34 mouse cellular contexts compared by ENCODE assay signal in genomic region chr11:101568421-101568820, GRCm38 (mm10). TPM values are rescaled to one million over a fixed set of nuclear protein-coding genes. Genes with fewer than 3 reads are reported as not detected.
DNase-seq lines count a peak whose midpoint lies in the region; ATAC-seq and TF ChIP-seq lines count a peak whose summit lies in the region.
"Had no signal": no experiment of that assay in that cellular context is flagged by ENCODE, and none has a peak within 500 bp of the region (broad histone marks: within the 10 kb centered on the region; RNA-seq: fewer than 3 reads in every experiment).

No protein-coding gene starts in this region.

- 54% methylated on average over 3 of the region's 3 CpGs for WGBS in intestine, postnatal 0 days
- WGBS in limb, embryonic 10.5 days: 88% methylated on average over 3 of the region's 3 CpGs

- H3K27ac ChIP-seq in ES-E14 (ENCODE audit: insufficient read depth, low read depth, low read length, poor library complexity, severe bottlenecking): no peak overlapping the region; the same call in 1 of the 2 replicates
- H3K27ac ChIP-seq in intestine, postnatal 0 days (ENCODE audit: low read depth, low read length): peak overlapping the region; percentile 50; the same call in 1 of the 2 replicates
- H3K27ac ChIP-seq in limb, embryonic 10.5 days: no peak overlapping the region
- H3K27ac ChIP-seq: forebrain, embryonic 10.5 days; forebrain, embryonic 13.5 days; hindbrain, embryonic 12.5 days; hindbrain, embryonic 15.5 days had no signal

- peaks cover 55% of the 10 kb centered on the region for H3K36me3 ChIP-seq in ES-E14 (ENCODE audit: control insufficient read depth, insufficient read depth, low read length, poor library complexity, severe bottlenecking)
- H3K36me3 ChIP-seq in intestine, postnatal 0 days (ENCODE audit: control insufficient read depth, insufficient read depth): peaks cover 90% of the 10 kb centered on the region
- H3K36me3 ChIP-seq in limb, embryonic 10.5 days: peaks cover 98% of the 10 kb centered on the region

- H3K4me1 ChIP-seq in ES-E14 (ENCODE audit: control insufficient read depth in 2 of 2, insufficient read depth in 2 of 2, low read length in 2 of 2, poor library complexity in 1 of 2): peaks cover 2 to 3% of the 10 kb centered on the region in 2 experiments; a peak in 2 of 4 replicates
- H3K4me1 ChIP-seq in intestine, postnatal 0 days (replicated peaks; ENCODE audit: control insufficient read depth, insufficient read depth, low read length): no peaks in the 10 kb centered on the region
- H3K4me1 ChIP-seq in limb, embryonic 10.5 days: no peaks in the 10 kb centered on the region
- H3K4me1 ChIP-seq: forebrain, embryonic 10.5 days; forebrain, embryonic 13.5 days; hindbrain, embryonic 12.5 days; hindbrain, embryonic 15.5 days had no signal

- DNase-seq in ES-E14 (ENCODE audit: low read depth, low spot score) (peak; percentile 60), ZHBTc4 (ENCODE audit: low read depth, low spot score) (peak; percentile 89)
- DNase-seq in limb, embryonic 10.5 days (ENCODE audit: low spot score): no peak
- no peak for DNase-seq in cerebellum, postnatal 25 days
- no peak for DNase-seq in thymus, postnatal 25 days
- no peak for DNase-seq in testis, postnatal 14 days (ENCODE audit: low spot score)
- DNase-seq: adrenal gland, adult 8-10 months; adrenal gland, postnatal 25 days; cerebellum, adult 11-12 months; cerebellum, adult 8-10 months; cerebellum, postnatal 10 days; gastrocnemius, postnatal 14 days; heart, adult 11 months had no signal

- H3K4me3 ChIP-seq in ES-E14 (ENCODE audit: insufficient read depth in 1 of 2, low read depth in 1 of 2, low read length in 2 of 2, poor library complexity in 1 of 2, severe bottlenecking in 1 of 2): no peak overlapping the region
- no peak overlapping the region for H3K4me3 ChIP-seq in intestine, postnatal 0 days (ENCODE audit: low read depth, low read length)
- no peak overlapping the region for H3K4me3 ChIP-seq in limb, embryonic 10.5 days
- H3K4me3 ChIP-seq: forebrain, embryonic 10.5 days; forebrain, embryonic 13.5 days; hindbrain, embryonic 12.5 days; hindbrain, embryonic 15.5 days had no signal

- no peak overlapping the region for H3K4me2 ChIP-seq in intestine, postnatal 0 days (replicated peaks; ENCODE audit: low read depth)
- H3K4me2 ChIP-seq: forebrain, embryonic 13.5 days; heart, embryonic 11.5 days; hindbrain, embryonic 12.5 days; hindbrain, embryonic 15.5 days had no signal

- H3K9ac ChIP-seq in ES-E14 (ENCODE audit: insufficient read depth, low read depth, low read length, poor library complexity, severe bottlenecking): no peak overlapping the region
- H3K9ac ChIP-seq in intestine, postnatal 0 days (ENCODE audit: low read depth, low read length): no peak overlapping the region
- H3K9ac ChIP-seq: forebrain, embryonic 13.5 days; hindbrain, embryonic 12.5 days; hindbrain, embryonic 15.5 days had no signal

- H3K9me3 ChIP-seq in ES-E14 (ENCODE audit: control insufficient read depth, insufficient read depth, low read depth, low read length): no peaks in the 10 kb centered on the region
- no peaks in the 10 kb centered on the region for H3K9me3 ChIP-seq in intestine, postnatal 0 days (ENCODE audit: control insufficient read depth)
- H3K9me3 ChIP-seq in limb, embryonic 10.5 days (replicated peaks): no peaks in the 10 kb centered on the region
- H3K9me3 ChIP-seq: forebrain, embryonic 10.5 days; forebrain, embryonic 13.5 days; hindbrain, embryonic 12.5 days; hindbrain, embryonic 15.5 days had no signal

- peak; percentile 71 for ATAC-seq in intestine, postnatal 0 days
- ATAC-seq: CD4-positive, CD25-positive, alpha-beta regulatory T cell, adult 4 months; forebrain, embryonic 13.5 days; forebrain, embryonic 16.5 days had no signal

- in situ Hi-C loops in ES-E14 (cut with MboI; ENCODE audit: low sequenced_read_pairs in 2 of 2, unreplicated experiment in 2 of 2): no loop called here

- no peak for TF ChIP-seq CTCF in intestine, postnatal 0 days (IDR thresholded peaks at IDR 0.05; ENCODE audit: low read depth)

- no peaks in the 10 kb centered on the region for H3K27me3 ChIP-seq in intestine, postnatal 0 days (replicated peaks; ENCODE audit: control insufficient read depth, insufficient read depth, low read length)
- H3K27me3 ChIP-seq in limb, embryonic 10.5 days (ENCODE audit: low read depth, poor library complexity, severe bottlenecking): no peaks in the 10 kb centered on the region
- H3K27me3 ChIP-seq: forebrain, embryonic 13.5 days; hindbrain, embryonic 12.5 days; hindbrain, embryonic 15.5 days had no signal

TF ChIP-seq in ES-E14, 5 proteins besides CTCF, POLR2A, EP300 and RAD21:
- TF ChIP-seq ZNF384 (IDR thresholded peaks at IDR 0.05; ENCODE audit: low read depth, low read length) (no peak), MAFK (IDR thresholded peaks at IDR 0.05; ENCODE audit: insufficient read depth, low read depth, low read length) (no peak), ZC3H11A (IDR thresholded peaks at IDR 0.05; ENCODE audit: borderline replicate concordance, low read depth, low read length) (no peak), HCFC1 (IDR thresholded peaks at IDR 0.05; ENCODE audit: borderline replicate concordance, insufficient read depth, low read length) (no peak), CHD2 (IDR thresholded peaks at IDR 0.05; ENCODE audit: low read depth, low read length) (no peak)

RNA-seq across cellular contexts. Expression of gene Tmem106a, which starts 13.6 kb away (rescaled TPM):
- 5.8 and 7.0 TPM in 2 replicates for total RNA-seq in ES-E14 (2012; rRNA removed)
- polyA plus RNA-seq in intestine, postnatal 0 days (2015; fragmentation: Nextera tagmentation; extraction: Ambion mirVana): 122 and 130 TPM in 2 replicates
- 1.1 and 1.8 TPM in 2 replicates for polyA plus RNA-seq in limb, embryonic 10.5 days (2016; fragmentation: Nextera tagmentation; extraction: Ambion mirVana)

RNA-seq across cellular contexts. Expression of gene Nbr1, which starts 16.5 kb away (rescaled TPM):
- 101 and 103 TPM in 2 replicates for total RNA-seq in ES-E14 (2012; rRNA removed)
- polyA plus RNA-seq in intestine, postnatal 0 days (2015; fragmentation: Nextera tagmentation; extraction: Ambion mirVana): 44.5 and 54.1 TPM in 2 replicates
- polyA plus RNA-seq in limb, embryonic 10.5 days (2016; fragmentation: Nextera tagmentation; extraction: Ambion mirVana): 51.7 and 73.2 TPM in 2 replicates

RNA-seq across cellular contexts. Expression of gene Brca1, which starts 16.7 kb away (rescaled TPM):
- total RNA-seq in ES-E14 (2012; rRNA removed): 61.1 and 63.5 TPM in 2 replicates
- 2.3 and 3.3 TPM in 2 replicates for polyA plus RNA-seq in intestine, postnatal 0 days (2015; fragmentation: Nextera tagmentation; extraction: Ambion mirVana)
- polyA plus RNA-seq in limb, embryonic 10.5 days (2016; fragmentation: Nextera tagmentation; extraction: Ambion mirVana): 22.2 and 22.6 TPM in 2 replicates

RNA-seq across cellular contexts. Expression of gene Gm11634, which starts 30.6 kb away (rescaled TPM):
- total RNA-seq in ES-E14 (2012; rRNA removed): not detected in 2 replicates
- 0.27 and 0.37 TPM in 2 replicates for polyA plus RNA-seq in intestine, postnatal 0 days (2015; fragmentation: Nextera tagmentation; extraction: Ambion mirVana)
- polyA plus RNA-seq in limb, embryonic 10.5 days (2016; fragmentation: Nextera tagmentation; extraction: Ambion mirVana): not detected in 2 replicates
- total RNA-seq: adrenal gland, adult 8-10 months; adrenal gland, postnatal 25 days; gastrocnemius, adult 18-20 months; gastrocnemius, postnatal 14 days; gastrocnemius, postnatal 4 days; heart, adult 8-10 months; heart, postnatal 25 days; hematopoietic stem cell, adult 5-6 weeks; MEL had no signal
- polyA plus RNA-seq: brain, embryonic 14.5 days; C2C12; CD4-positive, CD25-positive, alpha-beta regulatory T cell, adult 4 months; embryonic facial prominence, embryonic 11.5 days; embryonic facial prominence, embryonic 14.5 days; forebrain, embryonic 10.5 days; forebrain, embryonic 13.5 days; forebrain, embryonic 16.5 days; heart, embryonic 11.5 days; heart, embryonic 14.5 days; heart, postnatal 0 days; hindbrain, embryonic 12.5 days; hindbrain, embryonic 15.5 days; intestine, embryonic 14.5 days had no signal

RNA-seq across cellular contexts. Expression of gene Rdm1, which starts 58.6 kb away (rescaled TPM):
- total RNA-seq in ES-E14 (2012; rRNA removed): 81.1 and 99.0 TPM in 2 replicates
- polyA plus RNA-seq in intestine, postnatal 0 days (2015; fragmentation: Nextera tagmentation; extraction: Ambion mirVana): 13.3 and 15.3 TPM in 2 replicates
- polyA plus RNA-seq in limb, embryonic 10.5 days (2016; fragmentation: Nextera tagmentation; extraction: Ambion mirVana): 18.7 and 22.3 TPM in 2 replicates

Comparison
In these comparisons a context has a peak if more than half of its experiments do, and no peak if none do; other contexts are left out.
1. DNase-seq: peak in ES-E14 (single experiment) and ZHBTc4 (single experiment); none in limb, embryonic 10.5 days (single experiment), cerebellum, postnatal 25 days (0 of 2), thymus, postnatal 25 days (single experiment) and testis, postnatal 14 days (single experiment).
2. RNA of gene Tmem106a, which starts 13.6 kb away (polyA plus RNA-seq): 122 to 130 TPM in intestine, postnatal 0 days; 1.1 to 1.8 TPM in limb, embryonic 10.5 days; every median in the first group is over 10 times any median in the second.